Mouse (Mus musculus) lung, postnatal 0 days (tissue): ENCODE measurements around the gene Nup62. TPM values are rescaled to one million over a fixed set of nuclear protein-coding genes. Genes with fewer than 3 reads are reported as not detected.

Source experiments
- ATAC-seq: fragments of 200-750 bp; cut with Nextera tagmentation; 2 replicates; pipeline ENCODE4 v1.8.0; 2017; ENCODE audit warnings: moderate library complexity
- DNase-seq: peaks from one replicate; pipeline ENCODE4 v3.0.0-alpha.2; 2016; ENCODE audit warnings: low spot score
- H3K27ac ChIP-seq: fragments of 300-500 bp; sonication (generic); 2 replicates; pipeline ENCODE4 v1.5.1; 2014; ENCODE audit warnings: antibody characterized with exemption, mild to moderate bottlenecking, low read length, mixed read lengths
- H3K27me3 ChIP-seq: fragments of 300-500 bp; sonication (generic); replicated peaks from 2 replicates; pipeline ENCODE4 v1.6.1; 2014; ENCODE audit warnings: low read length, mixed read lengths; ENCODE audit not compliant: insufficient read depth
- H3K36me3 ChIP-seq: fragments of 300-500 bp; sonication (generic); 2 replicates; pipeline ENCODE4 v1.6.1; 2014; ENCODE audit warnings: low read length, mixed read lengths; ENCODE audit not compliant: insufficient read depth
- H3K4me1 ChIP-seq: fragments of 300-500 bp; sonication (generic); 2 replicates; pipeline ENCODE4 v1.6.1; 2014; ENCODE audit warnings: antibody characterized with exemption, low read depth, low read length, mixed read lengths; ENCODE audit not compliant: insufficient read depth
- H3K4me2 ChIP-seq: fragments of 300-500 bp; sonication (generic); replicated peaks from 2 replicates; pipeline ENCODE4 v1.6.1; 2014; ENCODE audit warnings: low read depth, mild to moderate bottlenecking, low read length, moderate library complexity, mixed read lengths
- H3K4me3 ChIP-seq: fragments of 300-500 bp; sonication (generic); 2 replicates; pipeline ENCODE4 v1.5.1; 2014; ENCODE audit warnings: low read depth, low read length
- H3K9ac ChIP-seq: fragments of 300-500 bp; sonication (generic); replicated peaks from 2 replicates; pipeline ENCODE4 v1.6.1; 2014; ENCODE audit warnings: low read depth, mild to moderate bottlenecking
- H3K9me3 ChIP-seq: fragments of 300-500 bp; sonication (generic); 2 replicates; pipeline ENCODE4 v1.6.1; 2016; ENCODE audit warnings: low read length, mixed read lengths
- CTCF ChIP-seq: IDR thresholded peaks from 2 replicates; pipeline ENCODE4 v1.5.1; 2016; ENCODE audit warnings: antibody characterized with exemption, mild to moderate bottlenecking
- EP300 ChIP-seq: IDR thresholded peaks from 2 replicates; pipeline ENCODE4 v1.6.1; 2016; ENCODE audit warnings: antibody characterized with exemption, mild to moderate bottlenecking, control low read depth
- WGBS: fragments of 180-500 bp; shearing (Covaris S2); extraction: QIAGEN DNeasy Blood & Tissue Kit; methylation state at CpG from one replicate; pipeline ENCODE4 v1.1.7; 2014; 5-methylcytosine and 5-hydroxymethylcytosine counted together
- microRNA counts: library from miRNA; unstranded; fragments of <30 nt; microRNA quantifications from one replicate; lab custom pipeline; 2015
- microRNA-seq: library from miRNA; unstranded; fragments of <30 nt; microRNA quantifications from one replicate; pipeline ENCODE4, GENCODE M21; 2016
- polyA plus RNA-seq: library from polyadenylated mRNA; unstranded; fragments of >200 nt; fragmentation: Nextera tagmentation; extraction: Ambion mirVana; gene quantifications from 2 replicates; pipeline ENCODE4 v1.2.1, GENCODE M21; 2015

Nup62 gene
- polyA plus RNA-seq, 1 experiment from 2014 or later, result 23.8 TPM

- ATAC-seq (no peak), DNase-seq (no peak)
- H3K4me1 ChIP-seq, result no peaks in the 10 kb centered on the region
- H3K4me3 ChIP-seq, result no peak overlapping the region
- no peak for TF ChIP-seq EP300
- no peak for TF ChIP-seq CTCF
- H3K36me3 ChIP-seq, result peaks cover 20% of the 10 kb centered on the region; the same call in 1 of the 2 replicates
- no peak overlapping the region for H3K4me2 ChIP-seq
- WGBS, result 84% methylated on average over 14 of the region's 14 CpGs
- no peaks in the 10 kb centered on the region for H3K27me3 ChIP-seq
- no peak overlapping the region for H3K27ac ChIP-seq
- H3K9me3 ChIP-seq, result no peaks in the 10 kb centered on the region
- no peak overlapping the region for H3K9ac ChIP-seq
These were observed 61.9 kb downstream of the Nup62 start for GRCm38 (mm10) chr7:44877833-44878232.

MicroRNAs within 50 kb of the gene (microRNA counts, 519-probe panel; counts per million panel counts)
- not detected for microRNA mmu-miR-707 (lab: Ali Mortazavi, UCI)

Small RNAs within 50 kb of the gene (microRNA-seq; reads per million reads assigned to microRNA genes)
- gene Mir707, result not detected

Other genes with a start within 250 kb of the Nup62 start
- 824 and 832 TPM in 2 replicates for gene Napsa, start 243.7 kb upstream of the Nup62 start, polyA plus RNA-seq
- 3.8 TPM in 2 replicates for gene Kcnc3, start 225.4 kb upstream of the Nup62 start, polyA plus RNA-seq
- 202 and 215 TPM in 2 replicates for gene Myh14, start 145.2 kb upstream of the Nup62 start, polyA plus RNA-seq
- gene Izumo2, start 107.3 kb upstream of the Nup62 start, polyA plus RNA-seq, result not detected in 2 replicates
- 45.1 and 48.3 TPM in 2 replicates for gene Vrk3, start 67.7 kb upstream of the Nup62 start, polyA plus RNA-seq
- gene Zfp473, start 65.0 kb upstream of the Nup62 start, polyA plus RNA-seq, result 0.31 and 0.38 TPM in 2 replicates
- gene Il4i1, start 299 bp downstream of the Nup62 start, polyA plus RNA-seq, result 1.9 and 2.3 TPM in 2 replicates
- gene Atf5, start 570 bp downstream of the Nup62 start, polyA plus RNA-seq, result 6.0 and 6.1 TPM in 2 replicates
- 84.0 and 89.4 TPM in 2 replicates for gene Akt1s1, start 32.9 kb downstream of the Nup62 start, polyA plus RNA-seq
- 73.2 and 84.0 TPM in 2 replicates for gene Tbc1d17, start 33.0 kb downstream of the Nup62 start, polyA plus RNA-seq
- 39.7 and 41.3 TPM in 2 replicates for gene Pnkp, start 41.1 kb downstream of the Nup62 start, polyA plus RNA-seq
- gene Ptov1, start 53.7 kb downstream of the Nup62 start, polyA plus RNA-seq, result 276 and 288 TPM in 2 replicates
- 54.2 and 62.5 TPM in 2 replicates for gene Med25, start 76.6 kb downstream of the Nup62 start, polyA plus RNA-seq
- gene Fuz, start 80.0 kb downstream of the Nup62 start, polyA plus RNA-seq, result 15.1 and 18.3 TPM in 2 replicates
- gene Ap2a1, start 113.4 kb downstream of the Nup62 start, polyA plus RNA-seq, result 36.1 and 39.4 TPM in 2 replicates
- 0.44 and 0.57 TPM in 2 replicates for gene Tsks, start 127.1 kb downstream of the Nup62 start, polyA plus RNA-seq
- 5.4 and 5.6 TPM in 2 replicates for gene Cpt1c, start 158.8 kb downstream of the Nup62 start, polyA plus RNA-seq
- gene Prmt1, start 170.5 kb downstream of the Nup62 start, polyA plus RNA-seq, result 146 and 159 TPM in 2 replicates
- 90.4 and 96.5 TPM in 2 replicates for gene Irf3, start 181.6 kb downstream of the Nup62 start, polyA plus RNA-seq
- 29.0 and 33.2 TPM in 2 replicates for gene Bcl2l12, start 182.6 kb downstream of the Nup62 start, polyA plus RNA-seq
- 18.1 and 20.5 TPM in 2 replicates for gene Scaf1, start 200.3 kb downstream of the Nup62 start, polyA plus RNA-seq
- gene Rras, start 201.9 kb downstream of the Nup62 start, polyA plus RNA-seq, result 160 TPM in 2 replicates
- gene Prr12, start 236.8 kb downstream of the Nup62 start, polyA plus RNA-seq, result 6.4 and 6.7 TPM in 2 replicates
- 54.6 and 62.8 TPM in 2 replicates for gene Nosip, start 246.3 kb downstream of the Nup62 start, polyA plus RNA-seq
- 36.8 and 40.8 TPM in 2 replicates for gene Prrg2, start 246.6 kb downstream of the Nup62 start, polyA plus RNA-seq